Mouse (Mus musculus) stomach, embryonic 16.5 days (tissue): ENCODE results near the gene Slc52a3. TPM values are rescaled to one million over a fixed set of nuclear protein-coding genes. Genes with fewer than 3 reads are reported as not detected.

Source experiments
- ATAC-seq: fragments of 200-750 bp; cut with Nextera tagmentation; 2 replicates; pipeline ENCODE4 v1.8.0; 2017; ENCODE audit warnings: moderate number of reproducible peaks, moderate TSS enrichment; ENCODE audit not compliant: insufficient read depth, low FRiP score
- H3K27ac ChIP-seq: fragments of 300-500 bp; sonication (generic); 2 replicates; pipeline ENCODE4 v1.5.1; 2014; ENCODE audit warnings: low read length
- H3K27me3 ChIP-seq: fragments of 300-500 bp; sonication (generic); 2 replicates; pipeline ENCODE4 v1.6.1; 2014; ENCODE audit warnings: low read length, control low read depth, mixed read lengths; ENCODE audit not compliant: control insufficient read depth, insufficient read depth
- H3K36me3 ChIP-seq: fragments of 300-500 bp; sonication (generic); 2 replicates; pipeline ENCODE4 v1.6.1; 2014; ENCODE audit warnings: low read length; ENCODE audit not compliant: control insufficient read depth, insufficient read depth
- H3K4me1 ChIP-seq: fragments of 300-500 bp; sonication (generic); 2 replicates; pipeline ENCODE4 v1.6.1; 2014; ENCODE audit warnings: low read length, control low read depth, mixed read lengths; ENCODE audit not compliant: control insufficient read depth, insufficient read depth
- H3K4me2 ChIP-seq: fragments of 300-500 bp; sonication (generic); 2 replicates; pipeline ENCODE4 v1.6.1; 2014; ENCODE audit warnings: low read depth, low read length, mixed read lengths
- H3K4me3 ChIP-seq: fragments of 300-500 bp; sonication (generic); replicated peaks from 2 replicates; pipeline ENCODE4 v1.5.1; 2014; ENCODE audit warnings: mild to moderate bottlenecking, low read length
- H3K9ac ChIP-seq: fragments of 300-500 bp; sonication (generic); 2 replicates; pipeline ENCODE4 v1.6.1; 2014; ENCODE audit warnings: low read length
- H3K9me3 ChIP-seq: fragments of 300-500 bp; sonication (generic); replicated peaks from 2 replicates; pipeline ENCODE4 v1.6.1; 2016; ENCODE audit warnings: low read length, control low read depth; ENCODE audit not compliant: control insufficient read depth
- WGBS: fragments of 180-500 bp; shearing (Covaris S2); extraction: QIAGEN DNeasy Blood & Tissue Kit; methylation state at CpG from one replicate; pipeline ENCODE4 v1.1.7; 2014; 5-methylcytosine and 5-hydroxymethylcytosine counted together
- polyA plus RNA-seq: library from polyadenylated mRNA; unstranded; fragments of >200 nt; fragmentation: Nextera tagmentation; extraction: Ambion mirVana; gene quantifications from 2 replicates; pipeline ENCODE4 v1.2.1, GENCODE M21; 2015

Gene Slc52a3
- polyA plus RNA-seq, 1 experiment from 2014 or later, result 13.9 TPM

DNA sequence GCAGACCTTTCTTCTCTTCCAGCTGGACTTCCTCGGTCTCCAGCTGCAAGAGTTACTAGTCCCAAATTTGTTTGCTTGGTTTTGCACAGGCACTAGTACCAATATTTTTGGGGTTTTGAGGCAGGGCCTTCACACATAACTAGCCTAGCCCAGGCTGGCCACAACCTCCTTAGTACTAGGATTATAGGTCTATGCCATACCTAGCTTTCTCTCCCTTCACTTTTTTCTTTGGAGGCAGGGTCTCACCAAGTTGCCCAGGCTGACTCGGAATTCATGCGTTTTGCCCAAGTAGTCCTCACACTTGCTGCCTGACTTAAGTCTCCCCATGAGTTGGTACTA, 16.0 kb upstream of the Slc52a3 start:
- ATAC-seq, result no peak
- 48% methylated on average over 3 of the region's 3 CpGs for WGBS
- H3K27me3 ChIP-seq, result no peaks in the 10 kb centered on the region
- H3K4me3 ChIP-seq, result peak overlapping the region; percentile 88
- H3K27ac ChIP-seq, result no peak overlapping the region
- no peaks in the 10 kb centered on the region for H3K36me3 ChIP-seq
- peak overlapping the region; percentile 92; the same call in 1 of the 2 replicates for H3K9ac ChIP-seq
- no peaks in the 10 kb centered on the region for H3K9me3 ChIP-seq
- H3K4me1 ChIP-seq, result peaks cover 31% of the 10 kb centered on the region
- peak overlapping the region; percentile 62 for H3K4me2 ChIP-seq

DNA sequence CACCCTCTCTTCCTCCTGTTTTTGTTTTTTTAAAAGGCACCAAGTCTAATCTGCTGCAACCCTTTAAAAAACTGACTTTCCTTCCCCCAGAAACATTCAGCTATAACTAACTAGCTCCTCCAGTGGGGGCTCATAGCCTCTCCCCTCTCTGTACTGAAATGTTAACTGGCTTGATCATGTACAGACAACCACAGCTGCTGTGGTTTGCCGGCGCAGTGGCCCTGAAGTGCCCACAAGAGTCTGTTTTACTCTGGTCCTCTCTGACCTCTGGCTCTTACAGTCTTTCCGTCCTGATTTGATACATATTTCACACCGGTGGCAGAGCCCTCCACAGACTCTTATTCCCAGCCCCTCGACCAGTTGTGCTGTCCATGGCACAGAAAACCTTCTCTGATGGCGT, 15.0 kb upstream of the Slc52a3 start:
- no peak for ATAC-seq

DNA sequence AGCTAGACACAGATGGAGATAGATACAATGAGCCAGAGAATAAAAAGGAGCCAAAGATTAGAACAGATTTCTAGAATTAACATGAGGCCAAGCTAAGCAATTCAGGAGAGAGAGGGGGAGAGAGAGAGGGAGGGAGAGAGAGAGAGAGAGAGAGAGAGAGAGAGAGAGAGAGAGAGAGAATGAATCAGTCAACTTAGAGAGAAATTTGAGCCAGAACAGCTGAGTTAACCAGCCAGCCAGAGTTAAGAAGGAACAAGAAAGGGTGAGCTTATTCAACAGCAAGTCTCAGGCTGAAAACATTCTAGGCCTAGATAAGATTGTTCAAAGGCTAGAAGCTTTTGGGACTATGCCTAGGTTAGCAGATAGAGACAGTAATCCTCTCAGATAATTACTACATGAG, 13.8 kb upstream of the Slc52a3 start:
- Histone ChIP-seq H3K27me3 (no peaks in the 10 kb centered on the region), H3K36me3 (no peaks in the 10 kb centered on the region)
- ATAC-seq, result no peak

More for the DNA sequence above, 15.0 kb upstream of the Slc52a3 start:
- H3K27me3 ChIP-seq, result no peaks in the 10 kb centered on the region
- H3K4me1 ChIP-seq, result peaks cover 27% of the 10 kb centered on the region
- no peaks in the 10 kb centered on the region for H3K9me3 ChIP-seq
- H3K9ac ChIP-seq, result no peak overlapping the region
- H3K4me3 ChIP-seq, result no peak overlapping the region
- H3K4me2 ChIP-seq, result no peak overlapping the region
- no peak overlapping the region for H3K27ac ChIP-seq
- no peaks in the 10 kb centered on the region for H3K36me3 ChIP-seq
- 75% methylated on average over 6 of the region's 6 CpGs for WGBS

DNA sequence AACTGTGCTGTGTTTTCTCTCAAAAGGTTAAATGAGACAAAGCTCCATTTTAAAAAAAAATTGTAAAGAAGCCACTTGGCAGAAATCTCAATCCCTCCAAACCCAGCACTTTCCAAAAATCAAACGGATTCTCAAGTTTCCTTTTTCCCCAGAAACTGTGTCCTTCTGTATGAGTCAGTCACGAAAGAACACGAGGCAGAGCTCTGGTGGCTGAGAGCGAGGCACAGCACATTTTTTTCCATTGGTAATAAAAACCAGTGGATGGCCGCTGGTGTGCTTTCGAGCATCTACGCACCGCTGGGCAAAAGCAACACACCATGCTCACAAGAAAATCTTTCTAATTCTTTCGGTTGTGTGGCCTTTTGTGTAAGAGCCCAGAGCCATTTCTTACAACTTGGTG, 12.3 kb upstream of the Slc52a3 start:
- no peaks in the 10 kb centered on the region for H3K27me3 ChIP-seq
- H3K4me3 ChIP-seq, result no peak overlapping the region
- peak overlapping the region; percentile 35; the same call in 1 of the 2 replicates for H3K27ac ChIP-seq
- H3K4me1 ChIP-seq, result peaks cover 5% of the 10 kb centered on the region
- H3K4me2 ChIP-seq, result no peak overlapping the region
- no peaks in the 10 kb centered on the region for H3K36me3 ChIP-seq
- H3K9ac ChIP-seq, result no peak overlapping the region
- WGBS, result 62% methylated on average over 9 of the region's 9 CpGs
- H3K9me3 ChIP-seq, result no peaks in the 10 kb centered on the region
- no peak for ATAC-seq

More for the DNA sequence above, 13.8 kb upstream of the Slc52a3 start:
- no peak overlapping the region for H3K4me3 ChIP-seq
- peaks cover 21% of the 10 kb centered on the region for H3K4me1 ChIP-seq
- no peak overlapping the region for H3K4me2 ChIP-seq
- H3K9me3 ChIP-seq, result no peaks in the 10 kb centered on the region
- no peak overlapping the region for H3K27ac ChIP-seq
- no peak overlapping the region for H3K9ac ChIP-seq

DNA sequence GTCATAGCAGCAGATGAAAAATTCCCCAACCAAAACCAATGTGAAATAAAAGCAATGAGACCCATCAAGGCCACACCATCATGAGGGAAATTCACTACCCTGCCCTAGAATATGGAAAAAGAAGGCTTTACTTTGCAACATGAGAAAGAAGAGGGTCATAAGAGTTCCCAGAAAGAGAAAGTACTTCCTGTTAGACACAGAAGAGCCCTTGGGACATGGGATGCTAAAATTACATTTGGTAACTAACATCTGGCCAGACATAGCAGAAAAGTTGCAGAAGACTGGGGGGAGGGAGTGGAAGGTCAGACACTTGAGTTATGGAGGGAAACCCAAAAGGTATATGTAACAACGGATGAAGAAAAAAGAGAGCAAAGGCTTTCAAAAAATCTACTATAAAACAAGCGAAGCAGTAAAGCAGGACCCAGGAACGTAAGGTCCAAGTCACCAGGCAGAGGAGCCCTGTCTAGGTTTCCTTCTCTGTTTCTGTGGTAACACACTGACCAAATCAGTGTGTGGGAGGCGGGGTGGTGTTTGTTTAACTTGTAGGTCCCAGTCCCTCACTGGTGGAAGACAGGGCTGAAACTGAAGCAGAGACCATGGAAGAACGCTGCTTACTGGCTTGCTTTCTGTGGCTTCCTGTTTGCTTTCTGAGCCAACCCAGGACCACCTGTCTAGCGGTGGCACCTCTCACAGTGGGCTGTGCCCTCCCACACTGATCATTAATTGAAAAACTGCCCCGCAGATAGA, 10.7 kb upstream of the Slc52a3 start:
- Histone ChIP-seq H3K9me3 (no peaks in the 10 kb centered on the region), H3K4me1 (no peaks in the 10 kb centered on the region), H3K9ac (no peak overlapping the region), H3K4me3 (no peak overlapping the region), H3K4me2 (no peak overlapping the region), H3K27ac (no peak overlapping the region), H3K36me3 (no peaks in the 10 kb centered on the region), H3K27me3 (no peaks in the 10 kb centered on the region)
- WGBS, result 45% methylated on average over 7 of the region's 7 CpGs
- ATAC-seq, result no peak

DNA sequence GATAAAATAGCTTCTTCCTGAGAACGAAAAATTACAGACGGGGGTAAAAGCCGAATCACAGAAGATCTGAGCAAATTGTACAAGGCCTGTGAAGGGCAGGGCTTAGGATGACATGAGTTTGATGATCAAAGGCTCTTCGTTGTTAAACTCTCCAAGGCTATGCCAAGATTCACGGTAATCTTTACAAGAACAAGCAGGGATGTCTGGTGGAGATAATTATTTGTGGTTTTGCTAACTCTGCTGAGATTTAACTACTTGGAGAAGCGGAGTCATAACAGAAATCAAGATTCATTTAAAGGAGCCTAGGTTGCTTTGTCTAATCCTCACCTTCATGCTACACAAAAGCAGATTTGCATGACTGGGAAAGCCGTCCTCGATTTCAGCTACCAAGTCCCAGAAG, 9.4 kb upstream of the Slc52a3 start:
- no peak for ATAC-seq
- no peak overlapping the region for H3K4me2 ChIP-seq
- no peak overlapping the region for H3K27ac ChIP-seq
- no peaks in the 10 kb centered on the region for H3K27me3 ChIP-seq
- no peaks in the 10 kb centered on the region for H3K4me1 ChIP-seq
- H3K9me3 ChIP-seq, result no peaks in the 10 kb centered on the region
- no peaks in the 10 kb centered on the region for H3K36me3 ChIP-seq
- H3K9ac ChIP-seq, result no peak overlapping the region
- H3K4me3 ChIP-seq, result no peak overlapping the region
- 80% methylated on average over 8 of the region's 8 CpGs for WGBS

DNA sequence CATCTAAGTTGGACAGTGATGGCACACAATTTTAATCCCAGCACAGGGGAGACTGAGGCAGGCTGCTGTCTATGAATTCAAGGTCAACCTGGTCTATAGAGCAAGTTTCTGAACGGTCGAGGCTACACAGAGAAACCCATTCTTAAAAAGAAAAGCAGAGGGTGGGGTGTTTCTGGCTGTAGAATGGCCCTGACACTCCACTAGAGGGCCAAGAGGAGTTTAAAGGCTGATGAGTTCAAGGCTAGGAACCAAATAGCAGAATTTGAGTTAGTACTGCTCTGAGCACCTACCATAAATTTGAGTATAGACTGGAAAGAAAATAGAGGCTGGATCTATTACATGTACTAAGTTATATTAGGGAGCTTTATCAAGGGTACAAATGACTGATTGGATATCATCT, 7.3 kb upstream of the Slc52a3 start:
- 80% methylated on average over 2 of the region's 2 CpGs for whole genome bisulfite sequencing
- Histone ChIP-seq H3K4me3 (no peak overlapping the region), H3K4me2 (no peak overlapping the region), H3K9ac (no peak overlapping the region), H3K36me3 (no peaks in the 10 kb centered on the region), H3K9me3 (no peaks in the 10 kb centered on the region), H3K4me1 (no peaks in the 10 kb centered on the region), H3K27me3 (no peaks in the 10 kb centered on the region), H3K27ac (no peak overlapping the region)
- no peak for ATAC-seq

DNA sequence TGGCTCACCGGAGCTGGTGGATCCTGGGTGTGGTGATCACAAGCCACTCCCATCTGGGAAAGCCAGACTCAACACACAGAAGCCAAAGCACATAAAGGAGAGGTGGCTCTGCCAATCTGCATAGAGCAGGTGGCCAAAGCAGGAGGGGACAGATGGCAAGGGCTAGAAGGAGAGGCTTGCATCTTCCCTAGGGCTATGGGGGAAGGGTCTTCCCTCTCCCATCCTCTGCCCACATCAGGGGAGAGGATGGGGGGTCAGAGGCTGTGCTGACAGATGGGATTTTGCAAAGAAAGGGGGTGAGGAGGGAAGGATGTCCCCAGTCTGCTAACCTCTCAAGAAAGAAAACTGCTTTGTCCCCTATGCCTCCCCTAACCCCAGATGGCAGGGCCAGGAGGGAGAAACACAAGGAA, 5.3 kb upstream of the Slc52a3 start:
- no peak for ATAC-seq

DNA sequence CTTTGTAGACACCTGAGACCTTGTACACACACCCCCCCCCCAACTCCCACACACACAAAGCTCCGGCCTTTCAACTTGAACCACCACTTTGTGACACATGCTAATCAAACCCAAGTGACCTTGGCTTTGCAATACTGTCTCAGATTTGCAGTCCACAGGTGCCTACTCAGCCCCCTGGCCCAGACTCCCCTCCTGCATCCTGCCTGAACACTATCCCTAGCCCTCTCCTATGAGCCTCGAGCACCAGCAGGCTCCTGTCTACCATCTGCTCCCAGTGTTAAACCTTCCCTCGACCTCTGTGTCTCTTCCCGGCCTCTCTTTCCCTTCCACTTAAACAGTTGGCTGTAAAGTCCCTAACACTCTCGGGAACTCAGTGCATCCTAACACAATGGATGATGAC, 4.9 kb upstream of the Slc52a3 start:
- H3K4me3 ChIP-seq, result no peak overlapping the region
- no peak overlapping the region for H3K9ac ChIP-seq
- H3K4me2 ChIP-seq, result no peak overlapping the region
- peaks cover 3% of the 10 kb centered on the region; the same call in 1 of the 2 replicates for H3K27me3 ChIP-seq
- H3K36me3 ChIP-seq, result no peaks in the 10 kb centered on the region
- no peak overlapping the region for H3K27ac ChIP-seq
- WGBS, result 44% methylated on average over 5 of the region's 5 CpGs
- H3K4me1 ChIP-seq, result peaks cover 4% of the 10 kb centered on the region
- no peak for ATAC-seq
- H3K9me3 ChIP-seq, result no peaks in the 10 kb centered on the region

More for the DNA sequence above, 5.3 kb upstream of the Slc52a3 start:
- no peak overlapping the region for H3K9ac ChIP-seq
- H3K27ac ChIP-seq, result no peak overlapping the region
- WGBS, result 4% methylated on average over 1 of the region's 1 CpGs
- H3K9me3 ChIP-seq, result no peaks in the 10 kb centered on the region
- H3K4me3 ChIP-seq, result no peak overlapping the region
- 0 out of 2 replicates have a peak, but pooled peaks cover under 1% of the 10 kb centered on the region for H3K4me1 ChIP-seq
- H3K27me3 ChIP-seq, result peaks cover 3% of the 10 kb centered on the region; the same call in 1 of the 2 replicates
- no peak overlapping the region for H3K4me2 ChIP-seq
- no peaks in the 10 kb centered on the region for H3K36me3 ChIP-seq
